Mouse (Mus musculus): ENCODE measurements at regions not wholly inside any gene's neighbourhood (a gene's known extent, or its start where the extent isn't known, plus 50 kb on each side); places are given as distances from the start of the nearest gene placed in this dataset.
"Not testable (repeated sequence)": the region's sequence is repeated elsewhere in the genome, so short reads cannot be mapped to it uniquely, and the experiment has no call there.

DNA sequence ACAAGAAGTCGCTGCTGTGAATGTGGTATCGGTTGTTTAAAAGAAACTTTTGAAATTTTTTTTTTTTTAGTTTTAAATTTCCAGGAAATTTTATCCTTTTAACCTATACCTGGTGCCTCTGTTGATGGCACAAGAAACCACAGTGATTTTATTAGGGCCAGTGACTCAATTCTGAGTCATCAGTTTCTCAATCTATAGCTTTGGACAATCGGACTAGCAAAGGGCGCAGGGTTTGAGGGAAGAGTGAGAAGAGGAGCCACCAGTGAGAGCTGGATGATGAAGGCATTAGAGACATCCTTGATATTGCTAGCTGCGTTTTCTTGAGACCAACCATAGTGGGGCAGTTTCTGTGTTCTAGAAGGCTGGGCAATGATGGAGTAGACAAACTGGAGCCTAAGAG lies 55.4 kb upstream of the Il33 start:
- no peak for DNase-seq
- intact Hi-C loops (cut with DNase I): no loop called here

DNA sequence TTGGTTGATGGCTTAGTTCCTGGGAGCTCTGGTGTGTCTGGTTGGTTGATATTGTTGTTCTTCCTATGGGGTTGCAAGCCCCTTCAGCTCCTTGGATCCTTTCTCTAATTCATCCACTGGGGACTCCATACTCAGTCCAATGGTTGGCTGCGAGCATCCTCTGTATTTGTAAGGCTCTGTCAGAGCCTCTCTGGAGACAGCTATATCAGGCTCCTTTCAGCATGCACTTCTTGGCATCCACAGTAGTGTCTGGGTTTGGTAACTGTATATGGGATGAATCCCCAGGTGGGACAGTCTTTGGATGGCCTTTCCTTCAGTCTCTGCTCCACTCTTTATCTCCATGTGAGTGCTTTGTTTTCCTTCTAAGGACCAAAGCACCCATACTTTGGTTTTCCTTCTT lies 55.9 kb upstream of the Ranbp6 start:
- intact Hi-C loops (cut with DNase I); DNase-seq: not testable (repeated sequence)

DNA sequence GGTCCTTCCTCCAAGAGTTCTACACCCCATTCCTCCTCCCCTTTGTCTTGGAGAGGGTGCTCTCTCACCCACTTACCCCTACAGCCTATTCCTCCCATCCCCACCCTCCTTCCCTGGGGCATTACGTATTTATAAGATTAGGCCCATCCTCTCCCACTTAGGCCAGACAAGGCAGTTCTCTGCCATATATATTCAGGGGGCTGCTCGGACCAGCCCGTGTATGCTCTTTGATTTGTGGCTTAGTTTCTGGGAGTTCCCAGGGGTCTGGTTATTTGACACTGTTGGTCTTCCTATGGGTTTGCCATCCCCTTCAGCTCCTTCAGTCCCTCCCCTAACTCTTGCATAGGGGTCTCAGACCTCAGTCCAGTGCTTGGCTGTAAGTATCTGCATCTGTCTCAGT lies 54.0 kb upstream of the Ranbp6 start:
- DNase-seq: no peak
- intact Hi-C loops (cut with DNase I): no loop called here

DNA sequence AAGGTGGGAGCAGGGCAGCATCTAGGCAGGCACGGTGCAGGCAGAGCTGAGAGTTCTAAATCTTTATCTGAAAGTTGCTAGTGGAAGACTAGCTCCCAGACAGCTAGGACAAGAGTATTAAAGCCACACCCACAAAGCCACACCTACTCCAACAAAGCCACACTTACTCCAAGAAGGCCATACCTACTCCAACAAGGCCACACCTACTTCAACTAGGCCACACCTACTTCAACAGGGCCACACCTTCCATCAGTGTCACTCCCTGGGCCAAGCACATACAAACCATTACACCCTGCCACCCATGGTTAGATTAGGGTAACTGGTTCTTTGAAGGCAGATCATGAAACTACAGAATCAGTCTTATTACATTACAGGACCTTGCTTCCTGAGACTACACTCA lies 52.4 kb upstream of the Ranbp6 start:
- intact Hi-C loops (cut with DNase I): no loop called here
- no peak for DNase-seq

DNA sequence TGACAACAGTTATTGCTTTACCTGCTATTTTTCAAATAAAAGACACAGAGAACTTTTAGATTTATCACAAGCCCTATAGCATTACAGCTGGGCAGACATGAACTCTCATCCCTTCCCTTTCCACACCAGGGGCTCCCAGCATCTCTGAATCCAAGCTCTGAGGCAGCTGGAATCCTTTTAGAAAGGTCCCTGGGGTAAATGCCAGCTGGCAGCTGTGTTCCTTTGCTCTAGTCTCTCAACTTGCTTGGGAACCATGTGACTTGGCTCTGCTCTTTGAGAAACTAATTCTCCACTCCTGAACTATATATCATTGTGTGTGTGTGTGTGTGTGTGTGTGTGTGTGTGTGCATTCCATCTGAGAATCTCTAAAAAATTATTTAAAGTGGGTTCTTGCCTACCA lies 50.0 kb upstream of the Ranbp6 start:
- peak; percentile 8 for DNase-seq
- intact Hi-C loops (cut with DNase I): no loop called here
